Mouse (Mus musculus) liver, postnatal 0 days (tissue): ENCODE results near the gene Stx18.

ENCODE experiments used
- CTCF ChIP-seq: sonication (generic); IDR thresholded peaks from 2 replicates; pipeline ENCODE4 v1.5.1; 2016; ENCODE audit warnings: antibody characterized with exemption, low read depth
- EP300 ChIP-seq: IDR thresholded peaks from 2 replicates; pipeline ENCODE4 v1.6.1; 2016; ENCODE audit warnings: antibody characterized with exemption, low read depth, mild to moderate bottlenecking

DNA sequence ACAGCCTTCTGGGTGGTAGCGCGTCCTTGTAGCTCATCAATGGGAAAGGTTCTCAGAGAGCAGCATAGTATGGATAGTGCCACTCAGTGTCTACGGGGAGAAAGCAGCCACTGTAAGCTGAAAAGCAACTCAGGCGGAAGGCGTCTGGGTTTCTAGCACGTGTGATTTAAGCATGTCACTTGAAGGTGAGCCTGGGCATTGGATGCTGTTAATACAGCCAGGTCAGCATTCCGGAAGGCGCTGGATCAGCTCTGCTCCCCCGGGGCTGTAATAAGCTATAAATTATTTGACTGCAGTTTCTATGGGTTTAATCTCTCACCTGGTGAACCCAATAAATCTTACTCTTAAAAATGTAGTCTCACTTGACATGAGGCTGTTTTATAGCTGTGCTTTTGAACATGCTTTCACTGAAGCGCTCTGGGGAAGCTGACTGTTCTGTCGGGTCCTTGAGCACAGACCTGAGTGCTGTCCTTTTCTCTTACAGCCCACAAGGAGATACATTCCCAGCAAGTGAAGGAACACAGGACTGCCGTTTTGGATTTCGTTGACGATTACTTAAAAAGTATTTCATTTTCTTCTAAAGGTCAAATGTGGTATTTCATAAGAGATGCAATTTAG lies 67.6 kb downstream of the Stx18 start:
- TF ChIP-seq CTCF (no peak), EP300 (no peak)
